Mouse (Mus musculus) gastrocnemius, postnatal 10 days (tissue): Measurements from ENCODE around the gene Asah2. TPM values are rescaled to one million over a fixed set of nuclear protein-coding genes. Genes with fewer than 3 reads are reported as not detected.
"Not testable (repeated sequence)": the region's sequence is repeated elsewhere in the genome, so short reads cannot be mapped to it uniquely, and the experiment has no call there.

Source experiments
- DNase-seq: peaks from one replicate; pipeline ENCODE4 v3.0.0; 2021; ENCODE audit warnings: mixed read lengths
- total RNA-seq, 2 experiments: library from RNA; stranded (reverse); gene quantifications; 2 replicates each; pipeline ENCODE4 v1.2.3; 2021

Gene Asah2
- total RNA-seq, 2 experiments from 2014 or later, result 9.6 to 11.4 TPM

DNA sequence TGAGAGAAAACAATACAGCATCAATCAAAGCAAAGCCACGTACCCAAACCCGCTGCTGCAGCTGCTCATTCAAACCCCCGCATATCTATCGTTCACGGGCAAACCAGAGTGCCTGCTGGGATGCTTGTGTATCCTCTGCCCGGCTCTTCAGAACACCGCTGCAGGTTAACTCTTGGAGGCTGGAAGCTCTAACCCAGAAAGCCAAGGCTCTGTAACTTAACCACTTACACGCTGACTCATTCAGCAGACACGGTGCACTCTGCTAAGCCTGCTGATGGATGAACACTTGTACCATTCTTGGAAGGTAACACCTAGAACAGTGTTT, 5.1 kb downstream of the Asah2 start:
- no peak for DNase-seq

DNA sequence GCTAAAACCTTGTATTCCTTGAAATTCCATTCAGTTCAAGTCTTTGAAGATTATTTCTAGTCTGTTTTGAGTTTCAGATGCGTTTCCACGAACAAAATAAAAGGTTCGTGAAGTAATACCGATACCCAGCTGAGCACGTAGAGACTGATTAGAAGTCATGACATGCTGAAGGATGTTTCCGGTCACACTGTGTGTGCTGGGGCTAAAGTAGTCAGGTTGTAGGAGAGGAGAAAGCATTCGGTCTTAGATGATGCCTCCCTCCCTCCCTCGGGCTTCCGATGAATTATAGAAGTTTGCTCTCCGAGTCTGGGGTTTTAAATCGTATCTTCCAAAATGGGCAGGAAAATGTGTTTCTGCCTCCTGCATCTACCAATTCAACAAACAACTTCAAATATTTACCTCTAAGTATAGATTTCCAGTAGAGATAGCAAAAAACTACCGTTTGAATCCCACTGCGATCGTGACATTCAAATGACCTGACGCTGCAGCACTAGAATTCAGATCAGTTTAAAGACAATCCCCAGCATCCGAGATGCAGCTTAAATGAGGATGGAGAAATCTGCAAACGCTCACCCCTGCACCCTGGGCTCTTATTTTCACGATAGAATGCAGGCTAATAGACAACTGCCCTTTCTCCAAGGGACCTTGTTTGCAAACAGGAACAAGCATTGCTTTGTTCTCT, 5.6 kb downstream of the Asah2 start:
- DNase-seq, result no peak

DNA sequence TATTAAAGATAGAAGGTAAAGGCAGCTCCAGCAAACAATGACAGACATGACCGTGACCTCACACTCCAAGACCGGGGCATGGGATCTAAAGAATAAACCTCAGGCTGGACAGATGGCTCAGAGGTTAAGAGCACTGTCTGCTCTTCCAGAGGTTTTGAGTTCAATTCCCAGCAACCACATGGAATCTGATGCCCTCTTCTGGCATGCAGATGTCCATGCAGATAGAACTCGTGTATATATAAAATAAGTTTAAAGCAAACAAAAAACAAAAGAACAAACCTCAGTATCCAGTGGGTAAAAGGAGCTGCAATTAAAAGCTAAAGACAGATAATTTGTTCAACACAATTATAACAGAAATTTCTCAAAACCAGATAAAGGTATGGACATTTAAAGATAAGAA, 9.4 kb downstream of the Asah2 start:
- DNase-seq, result no peak

DNA sequence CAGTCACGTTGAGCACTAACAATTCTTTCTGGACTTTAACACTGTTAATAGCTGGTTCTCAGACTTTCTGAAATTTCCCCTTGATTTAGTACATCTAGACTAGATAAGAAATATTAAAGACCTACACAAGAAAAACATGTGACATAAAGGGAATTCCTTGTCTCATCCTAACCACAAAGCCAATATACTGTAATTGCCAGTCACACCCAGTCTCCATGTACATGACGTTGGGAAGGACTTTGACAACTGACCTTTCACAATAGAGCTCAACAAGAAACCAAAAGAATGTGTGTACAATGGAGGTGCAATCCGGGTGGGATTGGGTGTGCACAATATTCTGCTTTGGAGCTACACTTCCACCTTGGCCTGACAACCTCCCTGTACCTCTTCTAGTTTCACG, 15.7 kb downstream of the Asah2 start:
- DNase-seq, result no peak

DNA sequence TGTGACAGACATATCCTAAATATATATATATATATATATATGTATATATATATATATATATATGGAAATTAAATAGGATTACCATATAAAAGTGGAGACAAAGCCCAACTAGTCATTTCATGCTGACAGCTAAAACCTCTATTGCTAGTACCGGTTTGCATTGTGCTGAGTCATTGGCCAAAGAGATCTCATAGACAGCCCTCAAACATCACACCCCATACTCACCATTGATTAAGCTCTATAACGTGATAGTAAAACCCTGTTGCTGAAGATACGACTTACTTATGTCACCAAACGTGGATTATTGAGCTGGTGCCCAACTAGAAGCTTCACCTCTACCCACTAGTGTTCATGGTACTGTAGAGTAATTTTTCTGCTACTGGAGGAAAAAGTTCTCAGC, 17.2 kb downstream of the Asah2 start:
- no peak for DNase-seq

DNA sequence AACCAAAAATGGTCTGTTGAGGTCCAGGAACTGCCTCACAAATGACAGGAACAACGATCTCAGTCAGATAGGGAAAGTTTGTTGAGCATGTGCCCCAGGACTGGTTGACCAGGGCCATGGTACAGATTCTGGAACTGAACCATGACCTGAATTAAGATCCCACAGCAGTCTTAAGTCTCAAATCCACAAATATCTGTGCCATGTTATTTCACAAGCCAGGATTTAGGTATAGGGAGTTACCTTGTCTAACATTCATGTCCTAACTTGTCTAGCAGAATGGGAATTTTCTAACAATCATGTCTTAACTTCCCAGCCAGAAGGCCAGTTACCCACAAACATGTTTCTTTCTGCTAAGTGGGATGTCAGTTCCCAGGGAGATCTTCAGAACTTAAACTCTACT, 19.4 kb downstream of the Asah2 start:
- DNase-seq, result no peak

DNA sequence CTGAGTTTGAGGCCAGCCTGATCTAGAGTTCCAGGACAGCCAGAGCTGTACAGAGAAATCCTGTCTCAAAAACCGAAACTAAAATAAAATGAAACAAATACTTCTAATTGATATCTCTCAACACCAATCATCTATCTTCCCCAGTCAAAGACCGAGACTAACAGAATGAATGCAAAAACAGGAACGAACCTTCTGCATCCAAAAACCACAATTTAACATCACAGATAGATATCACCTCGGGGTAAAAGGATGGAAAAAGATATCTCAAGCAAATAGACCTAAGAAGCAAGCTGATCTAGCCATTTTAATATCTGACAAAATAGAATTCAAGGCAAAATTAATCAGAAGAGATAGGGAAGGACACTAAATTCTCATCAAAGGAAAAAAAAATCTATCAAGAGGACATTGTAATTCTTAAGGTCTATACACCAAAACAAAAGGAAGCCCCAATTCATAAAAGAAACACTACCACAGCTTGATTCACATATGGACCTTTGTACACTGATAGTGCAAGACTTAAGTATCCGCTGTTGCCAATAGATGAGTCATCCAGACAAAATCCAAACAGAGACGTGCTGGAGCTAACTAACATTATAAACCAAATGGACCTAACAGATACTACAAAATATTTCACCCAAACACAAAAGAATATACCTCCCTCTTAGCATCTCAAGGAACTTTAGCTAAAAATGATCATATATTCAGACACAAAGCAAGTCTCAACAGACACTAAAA, 20.1 kb downstream of the Asah2 start:
- no peak for DNase-seq

DNA sequence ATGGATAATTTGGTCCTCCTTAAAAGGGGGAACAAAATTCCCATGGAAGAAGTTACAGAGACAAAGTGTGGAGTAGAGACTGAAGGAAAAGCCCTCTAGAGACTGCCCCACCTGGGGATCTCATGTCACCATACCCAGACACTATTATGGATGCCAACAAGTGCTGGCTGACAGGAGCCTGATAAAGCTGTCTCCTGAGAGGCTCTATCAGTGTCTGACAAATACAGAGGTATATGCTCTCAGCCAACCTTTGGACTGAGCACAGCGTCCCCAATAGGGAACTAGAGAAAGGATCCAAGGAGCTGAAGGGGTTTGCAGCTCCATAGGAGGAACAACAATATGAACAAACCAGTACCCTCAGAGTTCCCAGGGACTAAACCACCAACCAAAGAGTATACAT, 23.2 kb downstream of the Asah2 start:
- not testable (repeated sequence) for DNase-seq

DNA sequence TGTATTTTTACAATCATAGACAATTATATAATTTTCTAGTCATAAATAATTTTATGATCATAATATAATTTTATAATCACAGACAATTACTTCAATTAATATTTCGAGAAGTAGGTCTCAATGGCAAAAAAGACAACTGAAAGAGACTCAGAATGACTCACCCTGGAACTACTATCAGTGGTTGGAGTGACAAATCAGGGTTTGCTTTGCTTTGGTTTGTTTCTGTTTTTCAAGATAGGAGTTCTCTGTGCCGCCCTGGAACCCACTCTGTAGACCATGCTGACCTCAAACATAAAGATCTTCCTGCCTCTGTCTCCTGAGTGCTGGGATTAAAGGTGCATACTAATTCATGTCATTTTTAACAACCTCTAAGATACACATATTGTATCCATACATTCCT, 37.7 kb downstream of the Asah2 start:
- no peak for DNase-seq

DNA sequence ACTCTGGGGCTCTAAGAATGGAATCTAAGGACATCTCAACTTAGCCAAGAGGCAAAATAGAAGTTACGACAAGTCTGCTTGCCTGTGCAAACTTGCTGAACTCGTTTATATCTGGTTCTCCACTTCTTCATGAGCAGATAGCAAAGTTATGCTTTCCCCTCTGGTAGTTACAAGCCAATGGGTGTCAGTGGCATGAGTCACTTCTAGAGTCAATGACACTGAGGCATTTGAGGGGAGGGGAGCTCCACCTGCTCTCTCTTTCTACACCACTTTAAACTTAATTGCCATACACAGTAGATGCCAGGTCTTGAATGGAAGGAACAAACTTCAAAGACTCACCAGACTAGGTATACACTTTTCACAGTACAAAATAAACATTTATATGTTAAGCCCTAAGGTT, 38.4 kb downstream of the Asah2 start:
- DNase-seq, result no peak

DNA sequence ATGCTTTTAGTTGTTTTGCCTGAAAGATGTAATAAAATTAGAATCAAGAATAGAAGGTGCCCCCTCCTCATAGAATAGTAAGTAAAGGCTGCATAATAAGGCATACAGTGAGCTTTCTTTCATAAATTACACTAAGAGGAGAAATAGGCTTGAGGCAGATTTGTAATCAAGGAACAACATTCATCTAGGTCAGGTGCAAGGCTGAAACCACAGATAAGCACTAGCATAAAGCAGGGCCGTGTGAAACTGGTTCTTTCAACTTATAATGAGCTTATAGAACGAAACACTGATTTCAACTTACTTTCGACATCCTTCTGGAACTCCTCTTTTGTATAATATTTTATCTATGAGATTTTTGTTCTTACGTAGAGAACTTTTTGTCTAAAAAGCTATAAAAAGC, 40.3 kb downstream of the Asah2 start:
- no peak for DNase-seq

DNA sequence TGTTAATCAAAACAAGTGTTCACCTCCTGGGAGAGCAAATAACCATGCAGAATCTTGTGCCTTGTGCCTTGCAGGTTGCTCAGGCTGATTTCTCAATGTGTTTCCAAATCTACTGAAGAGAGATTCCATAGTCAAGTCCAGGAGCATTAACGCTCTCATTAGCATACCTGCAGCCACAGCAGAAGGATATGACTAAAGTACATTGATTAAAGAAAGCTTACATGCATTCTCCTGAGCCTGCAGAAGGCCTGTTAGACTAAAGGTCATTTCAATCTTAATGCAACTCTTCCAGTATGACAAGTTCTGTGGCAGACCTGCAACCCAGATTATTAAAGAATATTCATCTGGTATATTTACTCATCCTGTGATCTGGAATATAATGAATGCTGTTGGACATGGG, 46.7 kb downstream of the Asah2 start:
- DNase-seq, result no peak

DNA sequence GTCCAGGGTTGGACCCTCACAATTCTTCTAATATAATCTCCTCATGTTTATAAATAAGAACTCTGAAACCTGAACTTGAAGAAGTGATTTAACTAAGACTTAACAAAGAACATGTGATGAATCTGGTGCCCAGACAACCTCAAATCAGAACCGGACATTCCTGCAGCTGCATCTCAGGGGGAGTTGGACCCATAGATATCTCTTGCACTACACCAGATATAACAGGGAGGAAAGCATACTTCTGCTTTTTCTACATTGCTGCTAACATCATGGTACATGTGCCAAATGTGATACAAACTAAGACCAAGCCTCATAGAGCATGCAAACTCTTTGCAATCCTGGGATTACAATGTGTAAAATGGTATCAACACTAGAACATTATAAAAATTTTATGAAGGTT, 51.8 kb downstream of the Asah2 start:
- DNase-seq, result no peak

DNA sequence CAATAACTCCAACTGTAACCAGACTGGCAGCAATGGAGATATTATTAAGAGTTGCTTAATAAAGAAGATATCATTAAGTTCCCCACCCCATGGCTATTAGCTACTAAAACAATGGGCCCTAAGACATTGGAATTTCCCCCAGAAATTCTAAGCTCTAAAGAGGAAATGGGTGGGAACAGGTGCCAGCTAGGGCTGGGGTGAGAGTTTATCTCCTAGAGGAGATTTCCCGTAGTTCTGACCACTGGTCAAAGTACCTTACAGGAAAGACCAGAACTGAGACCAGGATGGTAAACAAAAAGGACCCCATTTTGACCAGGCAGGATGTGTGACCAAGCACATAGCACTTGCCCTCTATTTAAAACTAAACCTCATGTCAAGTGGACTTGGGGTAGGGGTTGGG, 52.3 kb downstream of the Asah2 start:
- DNase-seq, result no peak

DNA sequence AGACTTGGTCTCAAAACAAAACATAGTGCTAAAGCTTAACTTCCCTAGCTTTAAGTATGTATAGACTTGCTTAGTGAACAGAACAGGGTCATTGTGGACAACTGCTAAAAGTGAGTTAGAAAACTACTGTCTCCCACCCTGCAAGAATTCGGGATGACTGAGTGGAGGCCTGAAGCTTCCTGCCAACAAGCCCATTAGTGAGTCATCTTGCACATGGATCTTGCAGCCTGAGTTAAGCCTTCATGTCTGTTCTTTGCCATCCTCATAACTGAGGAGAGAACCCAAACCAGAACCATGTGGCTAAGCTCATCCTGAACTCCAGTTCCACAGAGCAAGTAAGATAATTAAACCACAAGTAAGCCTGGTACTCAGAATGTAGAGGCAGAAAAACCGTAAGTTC, 56.8 kb downstream of the Asah2 start:
- no peak for DNase-seq

DNA sequence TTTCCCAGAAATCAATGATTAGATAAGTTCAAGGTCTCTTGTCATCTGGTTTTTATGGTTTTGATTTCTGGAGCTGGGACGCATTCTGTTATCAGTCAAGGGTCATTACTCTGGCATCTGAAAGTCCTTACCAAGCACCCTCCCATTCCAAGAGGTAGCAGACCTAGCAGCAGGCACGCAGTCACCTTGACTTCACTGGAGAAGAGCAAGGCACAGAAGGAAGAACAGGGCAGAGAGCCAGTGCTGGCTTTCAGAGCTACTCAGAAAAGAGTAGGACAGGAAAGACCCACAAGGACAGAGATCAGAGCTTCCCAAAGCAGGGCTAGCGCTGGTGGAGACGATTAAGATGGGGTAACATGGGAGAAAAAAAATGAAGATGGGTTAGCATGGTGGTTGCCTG, 75.1 kb downstream of the Asah2 start:
- no peak for DNase-seq

DNA sequence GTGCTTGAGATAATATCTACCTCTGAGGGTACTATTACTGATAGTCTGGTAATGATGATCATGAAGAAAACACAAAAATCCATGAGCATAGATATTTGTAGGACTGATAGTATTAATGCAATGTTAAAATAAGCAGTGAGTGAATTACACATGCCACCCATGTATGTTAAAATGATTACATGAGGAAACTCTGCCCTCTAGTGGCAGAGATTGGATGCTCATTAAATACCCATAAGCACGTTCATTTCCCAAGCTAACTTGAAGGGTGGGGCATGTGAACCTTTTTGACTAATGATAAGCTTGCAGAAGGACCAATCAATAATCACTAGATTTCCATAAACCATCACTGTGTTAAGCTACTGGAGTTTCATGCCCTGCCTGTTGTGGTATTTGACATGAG, 77.6 kb downstream of the Asah2 start:
- peak; percentile 34 for DNase-seq

DNA sequence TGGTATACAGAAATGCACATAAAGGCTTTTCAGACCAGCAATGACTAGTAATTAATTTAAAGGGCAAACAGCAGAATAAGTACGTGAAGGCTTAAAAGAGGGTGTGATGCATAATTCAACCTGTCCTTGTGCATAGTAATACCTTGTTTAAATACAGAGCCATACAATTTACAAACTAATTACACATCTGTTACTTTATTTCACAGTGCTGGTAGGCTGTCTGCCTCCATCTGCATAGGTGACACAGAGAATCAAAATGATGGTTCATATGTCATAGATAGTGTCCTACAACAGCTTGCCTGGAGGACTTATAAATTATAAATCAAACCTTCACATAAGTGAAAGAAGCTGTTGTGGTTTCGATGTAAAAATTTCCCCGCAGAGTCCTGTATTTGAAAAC, 82.6 kb downstream of the Asah2 start:
- DNase-seq, result no peak

DNA sequence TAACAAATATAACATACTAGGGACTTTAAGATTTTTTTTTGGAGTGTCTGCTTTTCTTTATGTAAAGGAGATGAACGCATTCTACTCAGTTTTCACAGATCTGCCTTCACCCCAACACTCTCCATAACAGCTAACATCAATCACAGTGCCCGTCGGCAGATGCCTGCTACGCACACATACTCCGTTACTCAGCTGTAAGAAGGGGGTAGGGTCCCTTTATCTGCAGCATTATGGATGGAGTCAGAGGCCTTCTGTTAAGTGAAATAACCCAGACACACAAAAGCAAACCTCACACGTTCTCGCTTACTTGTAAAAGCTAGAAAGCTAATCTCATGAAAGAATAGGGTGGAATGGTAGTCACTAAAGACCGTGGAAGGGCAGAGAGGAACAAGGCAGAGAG, 88.3 kb downstream of the Asah2 start:
- no peak for DNase-seq

DNA sequence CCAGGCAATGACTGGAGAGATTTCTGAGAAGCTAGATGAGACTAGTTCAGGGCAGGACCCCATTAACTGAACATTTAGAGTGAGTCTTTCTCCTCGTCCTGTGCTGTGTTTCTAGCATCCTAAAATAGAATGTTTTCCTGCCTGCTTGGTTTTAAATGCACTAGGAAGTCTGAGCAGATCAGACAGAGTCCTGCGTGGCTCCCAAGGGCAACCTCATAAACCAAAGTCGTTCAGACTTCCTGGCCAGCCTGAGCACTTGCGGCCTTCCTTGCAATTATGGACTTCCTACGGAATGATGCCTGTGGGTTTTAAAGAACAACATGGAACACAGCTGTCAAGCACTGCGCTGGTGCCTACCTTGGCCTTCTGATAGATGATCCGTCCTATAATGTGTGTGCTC, 89.4 kb downstream of the Asah2 start:
- DNase-seq, result no peak

DNA sequence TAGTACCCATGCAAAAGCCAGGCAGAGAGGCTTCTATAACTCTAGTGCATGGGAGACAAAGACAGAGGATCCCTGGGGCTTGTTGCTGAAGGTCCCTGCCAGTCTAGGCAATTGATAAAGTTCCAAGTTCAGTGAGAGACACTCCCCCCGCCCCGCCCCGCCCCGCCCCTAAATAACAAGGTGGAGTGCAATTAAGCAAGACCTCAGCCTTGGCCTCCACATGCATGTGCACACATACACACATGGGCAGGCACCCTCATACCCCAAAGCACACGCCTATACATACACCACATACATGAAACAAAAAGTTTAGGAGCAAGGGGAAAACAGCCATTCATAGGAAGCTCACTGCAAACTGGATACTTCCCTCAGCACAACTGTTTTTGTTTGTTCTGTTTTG, 90.0 kb downstream of the Asah2 start:
- DNase-seq, result no peak

DNA sequence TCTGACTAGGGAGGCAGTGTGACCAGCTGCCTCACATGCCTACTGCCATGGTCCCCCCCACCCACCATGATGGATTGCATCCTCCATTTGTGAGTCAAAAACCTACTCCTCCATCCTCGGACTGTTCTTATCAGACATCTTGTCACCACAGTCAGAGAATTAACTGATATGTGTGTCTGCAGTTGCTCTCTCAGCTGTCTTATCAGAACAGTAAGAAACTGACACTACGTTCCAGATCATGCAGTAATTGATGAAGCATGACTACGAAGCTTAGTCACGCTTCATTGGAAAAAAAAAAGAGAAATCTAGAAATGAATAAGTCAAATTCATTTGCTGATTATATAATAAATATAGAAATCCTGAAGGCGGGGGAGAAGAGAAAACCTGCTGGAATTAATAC, 105.4 kb downstream of the Asah2 start:
- no peak for DNase-seq

DNA sequence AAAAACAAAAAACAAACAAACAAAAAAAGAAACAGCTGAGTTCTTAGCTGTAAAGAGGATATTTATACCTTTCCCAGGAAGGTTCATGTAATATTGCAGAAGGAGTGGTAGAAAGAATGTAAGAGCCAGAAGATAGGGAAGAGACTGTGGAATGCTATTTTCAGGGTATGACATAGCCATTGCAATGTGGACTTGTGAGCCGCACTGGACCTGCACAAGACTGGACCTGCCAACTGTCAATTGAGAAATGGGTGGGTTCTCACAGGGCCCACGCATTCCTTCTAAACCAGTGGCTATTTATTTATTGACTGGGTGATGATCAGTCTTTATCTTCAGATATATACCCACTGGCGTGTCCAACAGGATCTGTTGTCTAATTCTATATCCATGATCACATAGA, 111.1 kb downstream of the Asah2 start:
- DNase-seq, result no peak

DNA sequence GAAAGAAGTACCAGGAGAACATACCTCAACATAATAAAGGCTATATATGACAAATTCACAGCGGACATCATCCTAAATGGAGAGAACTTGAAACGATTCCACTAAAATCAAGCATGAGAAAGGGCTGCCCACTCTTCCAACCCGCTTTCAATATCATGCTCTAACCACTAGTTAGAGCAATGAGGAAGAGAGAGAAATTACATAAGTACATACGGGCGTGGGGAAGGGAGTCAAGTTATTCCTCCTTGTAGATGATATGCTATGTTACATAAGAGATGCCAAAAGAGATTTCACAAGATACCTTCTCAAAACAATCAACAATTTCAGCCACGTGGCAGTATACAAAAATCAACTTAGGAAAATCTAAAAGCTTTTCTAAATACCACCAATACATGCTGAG, 117.0 kb downstream of the Asah2 start:
- no peak for DNase-seq

DNA sequence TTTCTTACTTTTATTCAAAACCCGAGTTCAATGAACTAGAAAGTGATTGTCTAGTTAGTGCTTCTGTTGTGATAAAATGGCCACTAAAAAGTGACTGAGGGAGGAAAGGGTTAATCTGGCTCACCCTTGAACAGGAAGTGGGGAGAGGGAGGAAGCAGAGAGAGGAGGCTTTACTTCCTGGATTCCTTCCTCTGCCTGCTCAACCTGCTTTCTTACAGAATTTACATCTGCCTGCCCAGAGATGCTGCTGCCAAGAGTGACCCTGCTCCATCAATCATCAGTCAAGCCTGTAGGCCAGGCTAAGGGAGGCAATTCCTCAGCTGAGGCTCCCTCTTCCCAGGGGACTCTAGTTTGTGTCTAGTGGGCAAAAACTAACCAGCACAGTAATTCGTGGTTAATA, 132.1 kb downstream of the Asah2 start:
- DNase-seq, result no peak
